Mouse (Mus musculus) forelimb bud, embryonic 11.5 days (tissue): ENCODE measurements around the gene Zfp787.
"Not testable (repeated sequence)": the region's sequence is repeated elsewhere in the genome, so short reads cannot be mapped to it uniquely, and the experiment has no call there.

Source experiments
- DNase-seq: peaks from one replicate; pipeline ENCODE4 v3.0.0-alpha.2; 2012; ENCODE audit warnings: low read depth, low spot score

The Zfp787 gene

DNA sequence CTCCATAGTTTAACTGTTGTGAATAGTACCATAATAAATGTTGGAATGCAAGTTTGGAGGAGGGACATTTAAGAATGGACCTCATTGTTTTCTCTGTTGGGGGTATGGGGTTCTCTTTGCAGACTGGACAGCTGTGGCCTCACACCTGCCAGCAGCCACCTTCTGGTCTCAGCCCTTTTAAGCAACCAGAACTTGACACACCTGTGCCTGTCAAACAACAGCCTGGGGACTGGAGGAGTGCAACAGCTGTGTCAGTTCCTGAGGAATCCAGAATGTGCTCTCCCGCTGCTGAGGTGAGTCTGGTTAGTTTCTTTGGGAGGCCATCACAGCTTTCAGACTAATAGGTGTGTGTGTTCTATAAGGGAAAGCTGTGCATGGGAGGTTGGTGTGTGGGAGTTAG is 34.7 kb downstream of the Zfp787 start:
- not testable (repeated sequence) for DNase-seq

DNA sequence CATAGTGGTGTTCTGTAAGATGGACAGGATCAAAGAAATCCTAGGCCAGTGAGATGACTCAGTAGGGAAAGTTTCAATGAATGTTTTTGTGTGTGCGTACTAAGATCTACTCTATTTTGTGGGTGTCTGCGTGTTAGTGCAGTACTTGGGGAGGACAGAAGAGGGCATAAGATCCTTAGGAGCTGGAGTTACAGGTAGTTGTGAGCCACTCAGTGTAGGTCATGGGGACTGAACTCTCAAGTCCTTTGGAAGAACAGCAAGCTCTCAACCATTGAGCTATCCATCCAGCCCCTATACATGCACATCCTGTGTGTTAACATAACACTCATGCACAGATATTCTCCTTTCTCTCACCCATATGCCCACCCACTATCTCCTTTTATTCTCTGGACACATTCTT is 35.7 kb downstream of the Zfp787 start:
- not testable (repeated sequence) for DNase-seq

DNA sequence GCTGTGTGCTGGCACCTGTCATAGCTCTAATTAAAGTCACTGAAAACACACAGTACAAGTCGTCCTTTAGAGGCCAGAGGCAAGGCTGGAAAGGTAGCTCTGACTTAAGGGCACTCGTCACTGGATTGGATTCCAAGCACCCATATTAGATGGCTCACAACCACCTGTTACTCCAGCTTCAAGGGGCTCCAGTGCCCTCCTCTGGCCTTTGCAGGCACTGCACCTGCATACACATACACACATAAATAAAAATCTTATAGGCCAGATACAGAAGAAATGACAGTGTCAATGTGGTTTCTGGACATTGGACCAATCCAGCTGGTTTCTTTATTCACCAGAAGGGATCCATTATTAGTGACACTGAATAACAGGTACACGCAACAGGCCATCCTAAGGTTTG is 36.3 kb downstream of the Zfp787 start:
- DNase-seq = no peak
